Mouse (Mus musculus) frontal cortex, postnatal 36 days (tissue): ENCODE results near the gene Wnt9a.
"Not testable (repeated sequence)": the region's sequence is repeated elsewhere in the genome, so short reads cannot be mapped to it uniquely, and the experiment has no call there.

ENCODE experiments used
- DNase-seq, 2 experiments: peaks; one replicate each; pipeline ENCODE4 v3.0.0; 2022; ENCODE audit warnings: low spot score in 2 of 2

The Wnt9a gene

GRCm38 (mm10) chr11:59335150-59335549 is 28.4 kb downstream of the Wnt9a start:
- DNase-seq: no peak

- no peak for DNase-seq
Observed at GRCm38 (mm10) chr11:59335942-59336341, 29.2 kb downstream of the Wnt9a start.

GRCm38 (mm10) chr11:59336381-59336780 is 29.7 kb downstream of the Wnt9a start:
- DNase-seq: no peak

- peak; percentile 36 to 64 for DNase-seq
Observed at GRCm38 (mm10) chr11:59337955-59338735, 31.4 kb downstream of the Wnt9a start.

GRCm38 (mm10) chr11:59338736-59339120 is 32.0 kb downstream of the Wnt9a start:
- peak; percentile 56 to 89 for DNase-seq

GRCm38 (mm10) chr11:59342956-59343355 is 36.2 kb downstream of the Wnt9a start:
- no peak for DNase-seq

GRCm38 (mm10) chr11:59346166-59346910 is 39.6 kb downstream of the Wnt9a start:
- DNase-seq: no peak

GRCm38 (mm10) chr11:59350326-59350725 is 43.6 kb downstream of the Wnt9a start:
- DNase-seq: no peak

GRCm38 (mm10) chr11:59354793-59355192 is 48.1 kb downstream of the Wnt9a start:
- peak in 1 of 2 experiments; percentile 46 for DNase-seq

GRCm38 (mm10) chr11:59356874-59357289 is 50.2 kb downstream of the Wnt9a start:
- no peak for DNase-seq

GRCm38 (mm10) chr11:59361291-59361690 is 54.6 kb downstream of the Wnt9a start:
- DNase-seq: no peak

- no peak for DNase-seq
Observed at GRCm38 (mm10) chr11:59364007-59364406, 57.3 kb downstream of the Wnt9a start.

GRCm38 (mm10) chr11:59364417-59364816 is 57.7 kb downstream of the Wnt9a start:
- no peak for DNase-seq

GRCm38 (mm10) chr11:59366031-59366430 is 59.3 kb downstream of the Wnt9a start:
- DNase-seq: no peak

- DNase-seq: no peak
Observed at GRCm38 (mm10) chr11:59366633-59367032, 59.9 kb downstream of the Wnt9a start.

- not testable (repeated sequence) for DNase-seq
Observed at GRCm38 (mm10) chr11:59367955-59368354, 61.2 kb downstream of the Wnt9a start.

GRCm38 (mm10) chr11:59369848-59370247 is 63.1 kb downstream of the Wnt9a start:
- no peak for DNase-seq

- DNase-seq: no peak
Observed at GRCm38 (mm10) chr11:59375475-59375874, 68.7 kb downstream of the Wnt9a start, which contains the start of gene Prss38. Prss38 (minus strand) TSS chr11:59375657.

GRCm38 (mm10) chr11:59377999-59378398 is 71.3 kb downstream of the Wnt9a start:
- no peak for DNase-seq

- DNase-seq: no peak
Observed at GRCm38 (mm10) chr11:59379547-59379946, 72.8 kb downstream of the Wnt9a start.
